Mouse (Mus musculus) testis, adult 2 months (tissue): ENCODE results near the gene Col23a1. TPM values are rescaled to one million over a fixed set of nuclear protein-coding genes. Genes with fewer than 3 reads are reported as not detected.

Experiments used
- H3K27ac ChIP-seq: fragments of 200-500 bp; 2 replicates; pipeline ENCODE4 v1.5.1; 2012; ENCODE audit warnings: low read depth, low read length; ENCODE audit not compliant: control insufficient read depth, insufficient read depth
- H3K27me3 ChIP-seq: fragments of 200-500 bp; 2 replicates; pipeline ENCODE4 v1.6.1; 2012; ENCODE audit warnings: mild to moderate bottlenecking, low read length, moderate library complexity; ENCODE audit not compliant: control insufficient read depth, insufficient read depth
- H3K36me3 ChIP-seq: fragments of 200-500 bp; 2 replicates; pipeline ENCODE4 v1.6.1; 2012; ENCODE audit warnings: mild to moderate bottlenecking, low read length; ENCODE audit not compliant: control insufficient read depth, insufficient read depth
- H3K4me1 ChIP-seq: fragments of 200-500 bp; 2 replicates; pipeline ENCODE4 v1.6.1; 2012; ENCODE audit warnings: low read length; ENCODE audit not compliant: control insufficient read depth, insufficient read depth
- H3K4me3 ChIP-seq: fragments of 200-500 bp; 2 replicates; pipeline ENCODE4 v1.5.1; 2012; ENCODE audit warnings: low read depth, mild to moderate bottlenecking, low read length, moderate library complexity, mixed read lengths; ENCODE audit not compliant: control insufficient read depth
- CTCF ChIP-seq: fragments of 200-500 bp; IDR thresholded peaks from 2 replicates; pipeline ENCODE4 v1.5.1; 2012; ENCODE audit warnings: low read depth, mild to moderate bottlenecking, inconsistent platforms, low read length, moderate library complexity; ENCODE audit not compliant: control insufficient read depth, insufficient read depth, insufficient replicate concordance
- POLR2A ChIP-seq: fragments of 200-500 bp; IDR thresholded peaks from 2 replicates; pipeline ENCODE4 v1.6.1; 2012; ENCODE audit warnings: low read depth, mild to moderate bottlenecking, inconsistent platforms, low read length, moderate library complexity; ENCODE audit not compliant: control insufficient read depth
- polyA plus RNA-seq: library from polyadenylated mRNA; depleted of rRNA; stranded (reverse); fragments of >200 nt; gene quantifications from 2 replicates; pipeline ENCODE4 v1.2.3, GENCODE M21; 2012

The Col23a1 gene
- polyA plus RNA-seq, 1 experiment = 1.3 TPM

DNA sequence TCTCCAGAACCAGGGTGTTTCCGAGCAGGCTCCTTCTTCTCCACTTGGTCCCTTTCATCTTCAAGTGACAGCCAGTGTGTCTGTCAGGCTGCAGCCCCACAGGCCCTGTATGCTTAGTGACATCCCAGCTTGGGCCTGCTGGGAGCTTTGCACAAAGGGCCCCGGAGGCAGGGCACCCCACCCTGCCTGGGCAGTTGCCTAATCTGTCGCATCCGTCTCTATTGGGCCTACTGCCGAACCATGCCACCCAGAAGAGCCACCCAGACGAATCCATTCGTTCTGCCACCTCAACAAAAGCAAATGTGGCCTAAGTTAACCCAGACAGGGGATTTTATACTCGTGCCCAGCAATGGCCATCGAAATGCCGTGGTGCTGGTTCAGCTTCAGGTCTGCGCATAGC is 225.6 kb downstream of the Col23a1 start:
- Histone ChIP-seq H3K4me1 (no peaks in the 10 kb centered on the region), H3K27me3 (no peaks in the 10 kb centered on the region), H3K4me3 (no peak overlapping the region), H3K36me3 (no peaks in the 10 kb centered on the region), H3K27ac (no peak overlapping the region)
- TF ChIP-seq CTCF (no peak), POLR2A (no peak)

DNA sequence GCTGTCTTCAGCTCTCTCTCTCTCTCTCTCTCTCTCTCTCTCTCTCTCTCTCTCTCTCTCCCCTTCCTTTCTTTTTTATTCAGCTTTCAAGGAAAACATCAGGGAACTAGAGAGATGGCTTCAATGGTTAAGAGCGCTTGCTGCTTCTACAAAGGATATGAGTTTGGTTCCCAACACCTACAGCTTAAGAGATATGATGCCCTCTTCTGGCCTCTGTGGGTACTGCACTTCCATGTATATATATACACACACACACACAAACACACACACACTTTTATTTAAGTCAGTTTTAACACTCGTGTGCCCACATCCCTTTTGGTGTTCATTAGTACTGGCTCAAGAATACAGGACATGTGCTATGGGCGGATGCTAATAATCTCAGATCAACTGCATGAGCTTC is 228.4 kb downstream of the Col23a1 start:
- no peak overlapping the region for H3K27ac ChIP-seq
- H3K27me3 ChIP-seq = no peaks in the 10 kb centered on the region
- H3K4me1 ChIP-seq = no peaks in the 10 kb centered on the region
- TF ChIP-seq CTCF (no peak), POLR2A (no peak)
- H3K4me3 ChIP-seq = no peak overlapping the region
- H3K36me3 ChIP-seq = no peaks in the 10 kb centered on the region

GRCm38 (mm10) chr11:51518585-51518984 is 228.9 kb downstream of the Col23a1 start:
- H3K27ac ChIP-seq = no peak overlapping the region
- TF ChIP-seq POLR2A (no peak), CTCF (no peak)
- H3K4me3 ChIP-seq = no peak overlapping the region
- H3K36me3 ChIP-seq = no peaks in the 10 kb centered on the region
- H3K27me3 ChIP-seq = no peaks in the 10 kb centered on the region
- H3K4me1 ChIP-seq = no peaks in the 10 kb centered on the region

- no peak for TF ChIP-seq CTCF
- TF ChIP-seq POLR2A = no peak
- Histone ChIP-seq H3K4me3 (no peak overlapping the region), H3K36me3 (no peaks in the 10 kb centered on the region), H3K4me1 (no peaks in the 10 kb centered on the region), H3K27ac (no peak overlapping the region), H3K27me3 (no peaks in the 10 kb centered on the region)
Measured at GRCm38 (mm10) chr11:51521440-51521839, 231.7 kb downstream of the Col23a1 start.

GRCm38 (mm10) chr11:51523215-51523614 is 233.5 kb downstream of the Col23a1 start:
- no peak overlapping the region for H3K27ac ChIP-seq
- no peaks in the 10 kb centered on the region for H3K4me1 ChIP-seq
- H3K4me3 ChIP-seq = no peak overlapping the region
- TF ChIP-seq CTCF = no peak
- no peak for TF ChIP-seq POLR2A
- no peaks in the 10 kb centered on the region for H3K36me3 ChIP-seq
- H3K27me3 ChIP-seq = no peaks in the 10 kb centered on the region

GRCm38 (mm10) chr11:51523625-51524024 is 233.9 kb downstream of the Col23a1 start:
- no peaks in the 10 kb centered on the region for H3K4me1 ChIP-seq

GRCm38 (mm10) chr11:51526631-51527161 is 237.0 kb downstream of the Col23a1 start:
- no peaks in the 10 kb centered on the region for H3K4me1 ChIP-seq
- TF ChIP-seq CTCF (no peak), POLR2A (no peak)

More at GRCm38 (mm10) chr11:51523625-51524024, 233.9 kb downstream of the Col23a1 start:
- Histone ChIP-seq H3K27me3 (no peaks in the 10 kb centered on the region), H3K36me3 (no peaks in the 10 kb centered on the region), H3K4me3 (no peak overlapping the region), H3K27ac (no peak overlapping the region)
- no peak for TF ChIP-seq POLR2A

GRCm38 (mm10) chr11:51533128-51533533 is 243.4 kb downstream of the Col23a1 start:
- Histone ChIP-seq H3K27ac (no peak overlapping the region), H3K27me3 (no peaks in the 10 kb centered on the region), H3K36me3 (no peaks in the 10 kb centered on the region), H3K4me1 (no peaks in the 10 kb centered on the region), H3K4me3 (no peak overlapping the region)
- TF ChIP-seq POLR2A = no peak
- no peak for TF ChIP-seq CTCF

More at GRCm38 (mm10) chr11:51526631-51527161, 237.0 kb downstream of the Col23a1 start:
- H3K36me3 ChIP-seq = no peaks in the 10 kb centered on the region
- no peak overlapping the region for H3K4me3 ChIP-seq
- H3K27ac ChIP-seq = no peak overlapping the region
- no peaks in the 10 kb centered on the region for H3K27me3 ChIP-seq
